Mouse (Mus musculus) layer of hippocampus, postnatal 14 days (tissue): ENCODE data around the gene Adamts18. TPM values are rescaled to one million over a fixed set of nuclear protein-coding genes. Genes with fewer than 3 reads are reported as not detected.
A peak's percentile ranks its signal among the peaks of the same experiment; 100 is the strongest.

Experiments
- DNase-seq, 2 experiments: peaks; one replicate each; pipeline ENCODE4 v3.0.0; 2021 to 2022; ENCODE audit warnings: low spot score in 2 of 2, mixed read lengths in 1 of 2
- total RNA-seq, 2 experiments: library from RNA; stranded (reverse); gene quantifications; 2 replicates each; pipeline ENCODE4 v1.2.3; 2021

Gene Adamts18
- total RNA-seq, 2 experiments from 2014 or later, result 5.9 to 7.1 TPM

DNA sequence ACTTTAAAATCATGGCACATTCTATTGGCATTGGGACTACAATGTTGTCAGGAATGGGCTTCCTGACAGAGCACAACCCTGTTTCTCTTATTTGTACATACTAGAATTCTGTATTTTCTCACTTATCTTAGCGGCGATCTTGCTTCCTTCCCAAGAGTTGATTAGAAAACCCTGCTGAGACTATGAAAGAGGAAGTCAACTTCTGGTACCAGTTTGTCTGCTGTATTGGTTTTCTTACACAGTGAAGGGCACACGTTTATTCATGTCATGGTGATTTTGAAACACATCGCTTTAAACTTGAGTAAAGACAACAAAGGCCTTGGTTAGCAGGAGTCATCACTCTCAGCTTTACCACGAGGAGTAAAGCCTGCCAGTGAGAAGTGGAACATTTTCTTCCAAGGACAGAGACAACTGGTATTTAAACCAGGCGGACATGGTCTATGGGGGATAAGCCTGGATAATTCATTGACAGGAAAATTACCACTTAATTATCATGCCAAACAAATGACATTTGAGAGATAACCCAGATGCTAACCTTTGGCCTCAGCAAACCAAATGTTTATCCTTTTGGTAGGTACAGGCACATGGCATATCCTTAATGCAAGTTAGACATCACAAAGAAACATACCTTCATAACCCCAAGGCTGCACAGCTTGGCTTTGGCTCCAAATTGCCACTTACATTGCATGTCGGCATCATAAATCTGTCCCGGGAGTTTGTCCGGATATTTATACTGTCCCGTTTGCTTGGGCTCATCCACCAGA is 84.8 kb downstream of the Adamts18 start:
- no peak for DNase-seq

DNA sequence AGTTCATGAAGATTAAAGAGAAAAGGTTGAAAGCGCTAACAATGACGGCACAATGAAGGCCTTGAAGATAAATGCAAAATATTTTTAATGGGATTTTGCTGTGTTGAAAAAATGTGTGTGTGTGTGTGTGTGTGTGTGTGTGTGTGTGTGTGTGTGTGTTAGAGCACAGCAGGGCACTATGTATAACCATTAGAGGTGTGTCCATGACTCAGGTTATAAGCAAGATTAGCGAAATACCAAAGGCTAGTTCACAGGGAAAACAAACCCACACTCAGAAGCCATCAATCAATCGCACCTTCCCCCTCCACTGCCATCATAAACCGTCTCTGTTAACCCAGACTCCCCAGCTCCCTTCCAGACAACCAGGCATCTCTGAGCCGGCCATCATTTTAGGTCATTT is 86.4 kb downstream of the Adamts18 start:
- DNase-seq, result no peak

- no peak for DNase-seq
Observed at GRCm38 (mm10) chr8:113755866-113756265, 92.7 kb downstream of the Adamts18 start.

DNA sequence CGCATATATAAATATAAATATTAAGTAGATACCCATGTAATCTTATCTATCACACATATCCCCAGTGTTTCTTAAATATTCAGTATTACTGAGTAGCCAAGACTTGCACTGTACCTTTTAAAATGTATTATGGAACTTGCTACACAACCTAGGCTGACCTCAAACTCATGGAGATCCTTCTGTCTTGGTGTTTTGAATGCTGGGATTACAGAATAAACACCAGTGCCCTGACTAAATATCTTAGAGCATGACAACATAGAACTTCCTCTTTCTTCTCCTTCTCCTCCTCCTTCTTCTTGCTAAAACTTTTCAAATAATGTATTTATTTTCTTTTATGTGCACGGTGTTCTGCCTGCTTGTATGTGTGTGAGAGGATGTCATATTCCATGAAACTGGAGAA is 95.4 kb downstream of the Adamts18 start:
- no peak for DNase-seq

DNA sequence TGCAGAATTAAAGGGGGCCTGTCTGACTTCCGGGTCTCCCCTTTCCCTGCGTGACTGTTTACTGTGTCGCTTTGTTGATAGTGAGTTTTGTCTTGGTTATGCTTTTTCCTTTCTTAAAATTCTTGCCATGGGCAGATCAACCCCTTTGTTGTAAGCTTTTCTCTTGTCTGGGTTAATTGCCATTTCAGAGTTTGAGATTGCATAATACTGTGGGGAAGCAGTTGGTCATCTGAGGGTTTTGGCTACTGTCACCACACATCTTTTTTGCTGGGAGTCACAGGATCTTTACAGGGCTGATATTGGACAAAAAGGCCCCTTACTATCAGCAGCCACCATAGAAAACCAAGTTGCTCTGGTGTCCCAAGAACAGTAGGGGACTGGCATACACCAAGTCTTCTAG is 96.2 kb downstream of the Adamts18 start:
- DNase-seq, result no peak

DNA sequence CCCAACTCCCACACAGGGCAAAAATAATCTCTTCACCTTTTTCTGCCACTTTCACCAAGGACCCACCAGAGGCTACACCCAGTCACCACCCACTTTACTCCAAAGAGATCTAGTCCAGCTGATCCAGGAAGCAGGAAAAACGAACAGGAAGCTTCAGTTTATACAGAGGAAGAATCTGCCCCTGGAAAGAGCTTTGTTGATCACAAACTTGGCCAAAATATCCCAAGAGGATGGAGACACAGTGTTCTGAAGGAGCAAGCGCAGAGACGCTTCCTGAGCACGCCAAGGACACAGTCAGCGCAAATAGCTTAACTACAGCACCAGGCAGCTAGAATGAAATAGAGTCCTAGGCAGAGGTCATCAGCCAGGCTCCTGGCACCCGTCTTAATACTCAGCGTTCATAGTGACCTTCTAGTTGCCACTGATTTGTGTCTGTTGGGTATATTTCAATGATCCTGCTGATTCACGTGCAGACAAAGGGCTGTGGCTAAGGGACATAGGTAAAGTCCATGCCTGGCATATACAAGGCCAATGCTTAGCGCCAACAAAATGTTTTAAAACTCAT is 113.0 kb downstream of the Adamts18 start:
- no peak for DNase-seq

DNA sequence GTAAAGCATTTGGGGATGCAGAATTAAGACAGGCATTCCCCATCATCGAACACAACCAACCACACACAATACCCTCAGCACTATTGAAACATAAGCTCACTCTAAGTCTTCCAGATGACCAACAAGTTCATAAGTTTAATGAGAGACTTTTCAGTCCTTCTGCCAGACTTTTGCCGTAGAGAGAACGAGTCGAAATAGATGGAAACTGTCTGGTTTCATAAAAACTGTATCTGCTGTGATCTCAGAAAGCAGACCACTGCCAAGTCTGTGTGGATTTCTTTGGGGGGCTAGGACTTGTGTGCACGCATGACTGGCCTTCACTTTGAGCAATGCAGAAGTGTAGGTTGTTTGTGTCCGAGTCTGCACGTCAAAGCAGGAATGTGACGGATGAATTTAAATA is 123.2 kb downstream of the Adamts18 start:
- DNase-seq, result no peak

DNA sequence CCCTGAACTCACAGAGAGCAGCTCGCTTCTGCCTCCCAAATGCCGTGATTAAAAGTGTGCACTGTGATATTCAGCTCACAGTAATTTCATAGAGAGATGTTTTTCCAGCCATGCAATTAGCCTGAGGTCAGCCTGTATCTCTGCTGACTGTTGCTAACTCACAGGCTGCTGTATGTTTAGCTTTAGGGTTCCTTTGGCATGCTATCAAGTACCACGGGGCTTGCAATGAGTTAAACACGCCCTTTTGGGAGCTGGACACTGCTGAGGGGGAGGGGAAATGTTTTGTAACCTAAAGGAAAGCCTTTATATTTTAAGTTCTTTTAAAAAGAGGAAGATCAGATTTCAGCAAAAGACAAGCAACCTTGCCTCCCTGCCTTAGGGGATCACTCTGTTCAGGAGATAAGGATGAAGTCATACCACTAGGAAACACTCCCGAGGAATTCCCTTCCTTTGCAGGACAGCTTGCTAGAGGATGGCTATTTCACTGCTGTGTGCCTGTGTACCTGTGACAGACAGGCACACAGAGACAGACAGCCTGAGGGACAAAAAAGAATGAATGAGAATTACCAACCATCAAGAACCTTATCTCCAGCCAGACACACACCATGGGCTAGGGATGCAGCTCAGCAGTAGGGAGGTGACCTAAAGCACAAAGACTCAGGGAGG is 124.5 kb downstream of the Adamts18 start:
- no peak for DNase-seq

DNA sequence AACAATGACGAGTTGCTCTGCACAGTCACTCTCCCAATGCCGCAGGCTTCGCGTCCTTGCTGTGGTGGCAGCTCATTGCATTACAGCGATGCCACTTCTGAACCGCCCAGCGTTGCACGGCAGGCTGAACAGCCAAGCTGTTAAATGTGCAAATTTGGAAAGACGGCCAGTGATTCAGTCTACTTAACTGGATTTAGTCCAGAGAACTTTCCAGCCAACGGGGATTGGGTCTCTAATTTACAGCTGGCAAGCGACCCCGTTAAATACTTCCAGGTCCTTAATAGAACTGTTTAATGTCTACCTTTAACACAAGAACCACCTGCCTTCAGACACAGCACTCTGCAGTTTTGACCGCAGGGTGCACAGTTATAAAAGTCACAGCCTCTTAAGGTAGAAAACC is 127.1 kb downstream of the Adamts18 start:
- DNase-seq, result peak in 1 of 2 experiments; percentile 26

DNA sequence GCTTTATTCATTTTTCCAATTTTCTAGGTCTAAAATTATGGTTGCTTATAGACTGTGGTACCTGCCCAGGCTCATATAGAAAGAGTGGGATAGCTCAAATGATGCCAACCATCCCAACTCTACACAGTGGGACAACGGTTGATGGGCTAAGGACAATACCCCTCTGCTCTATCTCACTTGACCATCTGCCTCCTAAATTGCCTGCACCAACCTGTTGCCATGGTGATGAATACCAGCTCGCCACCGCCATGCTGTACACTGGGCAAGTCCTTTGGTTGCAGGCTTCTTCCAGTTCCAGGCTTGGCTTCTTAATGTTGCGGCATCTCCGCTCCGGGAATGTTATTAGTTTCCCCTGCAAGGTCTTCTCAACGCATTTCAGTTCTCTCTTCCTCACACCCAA is 143.6 kb downstream of the Adamts18 start:
- DNase-seq, result no peak

GRCm38 (mm10) chr8:113691622-113692343 is 156.8 kb downstream of the Adamts18 start:
- DNase-seq, result no peak

DNA sequence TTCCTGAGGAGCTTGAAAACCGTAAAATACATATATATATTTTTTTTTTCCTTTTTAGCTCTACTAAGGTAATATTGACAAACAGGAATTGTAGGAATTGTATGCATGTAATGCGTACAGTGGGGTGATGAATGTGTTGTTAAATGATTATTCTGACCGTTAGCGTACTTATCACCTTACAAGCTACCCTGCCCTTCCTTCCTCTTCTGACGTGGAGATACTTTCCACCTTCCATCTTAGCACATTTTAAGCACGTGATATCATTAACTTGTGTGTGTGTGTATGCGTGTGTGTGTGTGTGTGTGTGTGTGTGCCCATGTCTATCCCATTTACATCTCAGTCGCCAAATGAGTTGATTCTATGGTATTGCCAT is 160.0 kb downstream of the Adamts18 start:
- DNase-seq, result no peak

GRCm38 (mm10) chr8:113687889-113688542 is 160.5 kb downstream of the Adamts18 start:
- no peak for DNase-seq

GRCm38 (mm10) chr8:113679361-113679760 is 169.2 kb downstream of the Adamts18 start:
- DNase-seq, result no peak

GRCm38 (mm10) chr8:113676811-113677210 is 171.7 kb downstream of the Adamts18 start:
- DNase-seq, result no peak

DNA sequence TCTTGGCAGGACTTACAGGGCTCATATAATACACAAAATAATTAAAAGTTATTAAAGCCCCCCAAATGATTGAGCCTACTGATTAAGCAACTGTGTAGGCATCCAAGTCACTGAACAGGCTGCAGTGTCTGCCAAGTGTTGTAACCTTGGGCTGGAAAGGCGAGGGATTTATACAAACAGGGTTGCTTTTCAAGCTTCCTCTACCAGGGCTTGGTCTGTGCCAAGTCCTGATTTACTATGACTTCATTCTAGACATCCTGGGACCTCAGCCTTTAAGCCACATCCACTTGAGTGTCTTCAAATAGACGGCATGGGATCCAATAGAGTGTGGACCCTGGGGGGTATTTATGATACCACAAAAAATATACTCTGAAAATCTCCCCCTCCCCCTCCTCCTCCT is 173.3 kb downstream of the Adamts18 start:
- no peak for DNase-seq

GRCm38 (mm10) chr8:113674611-113675010 is 173.9 kb downstream of the Adamts18 start:
- no peak for DNase-seq

DNA sequence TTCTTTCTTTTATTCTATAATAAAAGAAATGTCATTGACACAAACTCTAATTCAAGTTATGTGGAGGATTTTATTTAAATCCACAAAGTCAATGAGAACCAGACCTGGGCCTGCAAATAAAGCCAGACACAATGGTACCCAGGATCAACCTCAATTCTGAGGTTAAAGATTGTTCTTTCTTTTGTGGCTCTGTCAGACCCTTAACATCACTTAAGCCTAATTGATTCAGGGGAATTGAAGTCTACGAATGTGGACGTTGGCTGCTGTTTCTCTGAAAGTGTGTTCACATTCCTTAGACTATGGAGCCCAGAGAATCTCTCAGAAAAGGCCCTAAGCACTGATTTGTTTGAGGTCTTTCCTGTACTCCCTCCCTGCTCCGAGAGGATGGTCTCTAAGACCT is 175.2 kb downstream of the Adamts18 start:
- no peak for DNase-seq

GRCm38 (mm10) chr8:113672599-113673255 is 175.8 kb downstream of the Adamts18 start:
- no peak for DNase-seq

- DNase-seq, result no peak
Observed at GRCm38 (mm10) chr8:113669924-113670323, 178.6 kb downstream of the Adamts18 start.
